Mouse (Mus musculus): Measurements from ENCODE around the gene Calb2.

Gene Calb2

DNA sequence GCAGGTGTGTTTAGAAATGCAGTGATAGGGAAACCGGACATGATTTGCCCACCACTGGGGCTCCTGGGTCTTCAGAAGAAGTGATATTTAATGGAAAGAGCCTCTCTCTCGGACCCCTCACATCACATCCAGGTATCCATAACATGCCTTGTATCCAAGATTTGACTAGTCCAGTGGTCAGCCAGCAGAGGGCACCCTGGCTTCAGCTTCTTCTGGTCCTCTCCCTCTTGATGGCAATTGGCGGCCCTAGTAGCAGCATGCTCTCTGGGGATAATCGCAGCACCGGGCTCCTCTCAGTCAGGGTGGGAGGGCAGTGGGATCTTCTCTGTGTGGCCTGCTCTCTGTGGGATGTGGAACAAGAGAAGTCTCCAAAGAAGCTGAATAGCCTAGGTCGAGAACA, 48.3 kb downstream of the Calb2 start:
- no peak for DNase-seq

DNA sequence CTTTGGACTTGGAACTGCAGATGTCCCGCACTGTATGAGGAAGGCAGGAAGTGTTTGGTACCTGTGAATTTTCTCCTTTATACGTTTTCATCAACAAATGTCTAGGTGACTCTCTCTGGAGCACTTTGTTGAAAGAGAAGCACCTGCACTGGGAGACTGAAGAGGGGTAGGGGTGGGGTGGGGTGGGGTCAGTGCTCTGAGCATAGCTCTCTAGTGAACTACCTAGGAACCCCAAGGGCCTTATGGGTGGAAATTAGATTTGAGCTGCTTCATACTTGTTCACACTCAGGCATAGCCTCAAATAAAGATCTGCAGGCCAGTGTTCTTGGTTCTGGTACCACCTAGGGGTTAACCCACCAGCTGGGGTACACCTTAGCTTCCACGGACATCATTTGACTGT, 65.4 kb downstream of the Calb2 start, which contains the start of gene Gm17720:
Gm17720 (minus strand) TSS at position 101 of the 400 bp plus-strand sequence.
- no peak for DNase-seq

DNA sequence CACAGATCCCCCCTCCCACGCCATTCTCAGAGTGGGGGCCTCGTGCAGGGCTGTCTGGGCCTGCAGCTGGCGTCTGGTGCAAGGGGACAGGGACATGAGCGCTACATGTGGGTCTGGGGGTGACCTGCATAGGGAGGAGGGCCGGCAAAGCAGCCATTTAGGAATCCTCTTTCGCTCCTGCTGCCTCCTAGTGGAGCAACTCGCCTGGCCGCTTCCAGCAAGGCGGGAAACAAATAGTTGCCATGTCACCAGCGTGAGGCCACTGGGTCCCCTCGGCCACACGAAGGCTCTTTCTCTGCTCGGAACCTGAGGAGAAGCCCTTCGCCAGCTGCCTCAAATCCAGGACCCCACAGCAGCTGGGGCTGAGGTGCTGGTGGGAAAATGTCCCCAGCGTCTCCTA, 66.3 kb downstream of the Calb2 start:
- no peak for DNase-seq

DNA sequence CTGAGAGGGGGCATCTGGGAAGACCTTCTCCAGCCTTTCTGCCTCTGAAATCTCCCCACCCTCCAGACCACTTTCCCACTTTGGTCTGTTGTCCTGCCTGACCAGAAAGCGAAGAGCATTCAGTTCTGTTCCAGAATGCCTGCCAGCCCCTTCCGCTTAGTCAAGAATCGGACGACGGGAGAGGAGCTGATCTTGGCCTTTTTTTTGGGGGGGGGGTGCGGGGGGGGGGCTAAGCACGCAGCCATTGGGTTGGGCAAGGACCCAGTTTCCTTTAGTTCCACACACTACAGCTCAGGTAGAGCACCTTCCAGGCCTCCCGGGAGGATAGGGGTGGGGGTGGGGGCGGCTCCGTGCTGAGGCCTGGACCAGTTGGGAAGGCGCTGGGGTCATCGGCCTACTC, 67.1 kb downstream of the Calb2 start, which contains the start of gene Gm21964:
Gm21964 (plus strand) TSS at position 301 of the 400 bp plus-strand sequence.
- no peak for DNase-seq

DNA sequence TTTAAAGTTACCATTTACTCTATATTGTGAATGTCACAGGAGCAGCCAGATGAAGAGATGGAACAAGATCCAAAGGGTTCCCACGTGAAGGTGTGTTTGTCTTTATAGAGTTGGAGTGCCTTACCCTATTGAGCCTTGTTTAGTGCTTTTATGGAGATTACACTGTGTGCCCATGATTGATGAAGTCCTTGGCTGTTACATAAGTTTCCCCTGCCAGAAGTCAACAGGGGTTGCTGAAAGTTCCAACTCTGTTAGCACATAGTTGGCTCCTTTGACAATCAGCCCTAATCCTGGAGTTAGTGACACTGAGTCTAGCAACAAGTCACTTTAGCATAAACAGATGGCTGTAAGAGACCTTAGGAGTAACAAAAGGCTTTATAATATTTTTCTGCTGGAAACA, 76.1 kb downstream of the Calb2 start:
- no peak for DNase-seq
